Mouse (Mus musculus) heart, adult 11 months (tissue): ENCODE results near the gene Krtap27-1.

ENCODE experiments used
- DNase-seq: peaks from one replicate; pipeline ENCODE4 v3.0.0; 2022

Gene Krtap27-1

DNA sequence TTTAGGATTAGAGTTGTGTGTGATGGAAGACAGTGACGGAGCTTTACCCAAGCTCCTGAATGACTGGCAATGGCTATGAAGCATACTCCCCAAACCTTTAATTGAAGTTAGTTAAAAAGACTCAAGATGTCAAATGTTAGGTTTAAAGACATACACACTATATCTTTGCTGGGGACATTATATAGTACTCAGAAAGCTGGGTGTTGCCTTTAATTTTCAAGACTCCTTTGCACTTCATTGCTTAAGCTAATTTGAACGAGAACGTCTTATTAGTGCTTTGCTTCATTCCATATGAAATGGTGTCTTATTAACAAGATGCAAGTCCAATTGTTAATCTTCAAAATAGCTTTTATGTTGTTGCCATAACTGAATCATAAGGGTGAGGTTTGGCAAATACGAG lies at the start of gene Krtap27-1:
TSS of gene Krtap27-1 (minus strand) at position 101 of the 400 bp plus-strand sequence.
- DNase-seq = no peak

DNA sequence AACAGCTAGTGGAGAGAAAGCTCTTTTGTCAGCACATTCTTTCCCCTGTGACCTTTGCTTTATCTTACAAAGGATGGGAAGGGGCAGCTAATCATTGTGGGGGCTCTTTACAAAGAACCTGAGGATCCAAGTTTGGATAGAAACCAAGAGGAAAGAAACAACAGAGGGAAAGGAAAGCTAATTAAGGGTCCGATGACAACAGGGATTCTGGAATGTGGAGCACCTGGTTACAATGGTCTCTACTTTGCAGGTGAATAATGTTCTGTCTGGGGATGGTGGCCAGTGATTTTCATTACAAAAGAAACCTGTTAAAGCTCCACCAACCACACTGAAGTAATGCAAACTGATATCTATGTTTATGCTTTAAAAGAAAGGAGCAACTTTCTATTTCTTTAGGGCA lies 48.6 kb upstream of the Krtap27-1 start:
- no peak for DNase-seq

DNA sequence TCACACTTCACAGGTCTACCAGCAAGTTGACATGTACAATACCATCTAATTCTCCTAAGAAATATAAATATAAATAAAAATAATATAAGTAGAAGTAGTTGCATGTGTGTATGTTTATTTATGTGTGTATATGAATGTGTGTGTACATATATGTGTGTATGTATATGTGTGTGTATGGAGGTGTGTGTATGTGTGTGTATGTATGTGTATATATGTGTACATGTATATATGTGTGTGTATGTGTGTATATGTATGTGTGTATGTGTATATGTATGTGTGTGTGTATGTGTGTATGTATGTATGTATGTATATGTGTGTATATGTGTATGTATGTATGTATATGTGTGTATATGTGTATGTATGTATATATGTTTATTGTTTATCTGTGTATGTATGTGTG lies 45.1 kb upstream of the Krtap27-1 start:
- no peak for DNase-seq

DNA sequence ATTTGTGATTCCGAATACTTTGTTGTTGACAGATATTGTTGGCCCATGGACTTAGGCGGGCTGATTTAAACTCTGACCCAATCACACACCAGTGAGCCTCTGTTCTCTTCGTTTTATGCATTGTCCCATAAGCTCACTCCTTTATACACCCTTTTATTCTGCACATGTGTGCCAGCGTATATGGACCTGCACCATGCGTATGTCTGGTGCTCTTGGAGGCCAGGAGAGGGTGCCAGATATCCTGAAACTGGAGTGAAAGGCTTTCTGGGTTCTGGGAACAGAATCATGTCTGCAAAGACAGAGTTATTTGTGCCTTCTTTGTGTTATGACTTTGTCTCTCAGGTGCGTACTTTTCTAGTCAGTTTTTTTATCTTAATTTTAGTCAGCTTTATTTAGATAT lies 39.8 kb upstream of the Krtap27-1 start:
- no peak for DNase-seq

DNA sequence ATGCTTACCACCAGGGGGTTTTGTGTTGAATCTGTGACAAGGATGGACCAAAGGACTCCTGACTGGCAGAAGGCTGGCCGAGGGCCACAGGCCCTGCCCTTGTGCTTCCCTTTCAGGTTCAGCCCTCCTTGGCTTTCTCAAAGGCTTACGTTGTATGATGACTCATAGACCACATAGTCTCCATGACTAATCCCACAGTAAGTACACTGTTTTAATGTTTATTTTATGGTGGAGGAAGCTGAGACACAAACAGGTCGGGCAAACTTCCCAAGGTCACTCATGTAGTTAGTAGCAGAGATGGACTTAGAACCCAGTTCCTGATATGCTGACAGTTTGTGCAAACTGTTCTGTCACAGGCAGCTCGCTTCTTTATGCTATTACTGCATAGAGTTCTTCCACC lies 39.3 kb upstream of the Krtap27-1 start:
- no peak for DNase-seq

DNA sequence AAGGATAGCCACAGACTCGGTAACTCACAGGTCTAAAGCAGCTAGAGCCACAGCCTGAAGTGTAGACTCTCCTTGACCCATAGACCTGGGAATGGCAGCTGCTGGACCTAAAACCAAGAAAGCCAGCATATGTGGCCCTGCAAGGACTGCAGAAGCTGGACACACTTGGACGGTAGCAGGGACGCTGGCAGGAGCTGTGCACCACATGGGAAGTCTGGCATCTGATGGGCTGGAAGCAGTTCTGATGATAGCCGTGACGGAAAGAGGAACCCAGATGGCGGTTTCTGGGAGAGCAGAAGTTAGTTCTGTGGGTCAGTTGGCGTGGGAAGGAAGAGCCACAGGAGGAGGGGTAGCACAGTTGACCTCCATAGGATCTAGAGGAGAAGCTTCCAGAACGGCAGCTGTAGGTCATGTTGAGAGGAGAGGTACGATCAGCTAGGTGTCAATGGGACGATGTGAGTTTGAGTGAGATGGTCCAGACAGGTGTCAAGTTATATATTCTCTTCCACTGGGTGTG lies 36.1 kb upstream of the Krtap27-1 start, which contains the start of gene 2310061N02Rik:
TSS of gene 2310061N02Rik (minus strand) at position 467 of the 517 bp plus-strand sequence.
- DNase-seq = no peak

DNA sequence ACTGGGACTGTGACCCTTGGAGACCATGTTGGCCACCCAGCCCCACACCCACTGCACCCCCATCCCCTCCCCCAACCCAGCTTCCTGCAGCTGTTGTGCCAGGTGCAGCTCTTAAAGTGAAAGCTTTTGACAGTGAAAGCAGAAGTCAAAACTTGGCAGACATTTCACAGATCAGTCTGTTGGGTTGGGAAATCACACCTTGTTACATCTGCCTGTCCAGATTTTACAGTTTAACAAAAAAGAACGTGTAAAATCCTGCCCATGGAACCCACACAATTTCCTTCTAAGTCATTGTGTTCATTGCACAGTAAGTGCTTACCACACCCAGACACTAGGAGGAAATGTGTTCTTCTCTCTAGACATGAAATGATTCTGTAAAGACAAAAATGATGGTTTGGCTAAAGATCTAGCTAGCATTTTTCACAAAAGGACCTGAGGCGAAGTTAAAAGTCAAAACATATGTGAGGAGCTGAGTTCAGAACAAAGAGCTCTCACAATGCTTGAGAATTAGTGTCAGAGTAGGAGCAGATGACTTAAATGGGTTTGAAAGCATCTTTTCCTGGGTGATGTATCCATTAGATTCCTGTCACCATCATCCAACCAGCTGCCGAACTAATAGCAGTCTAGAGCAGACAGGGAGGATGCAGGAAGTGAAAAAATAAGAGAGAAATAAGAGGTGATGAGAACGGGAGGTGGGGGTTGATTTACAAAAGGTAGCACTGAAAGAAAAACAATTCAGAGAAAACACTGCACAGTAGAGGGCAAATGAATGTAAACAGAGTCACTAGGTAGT lies 29.8 kb upstream of the Krtap27-1 start:
- DNase-seq = no peak

DNA sequence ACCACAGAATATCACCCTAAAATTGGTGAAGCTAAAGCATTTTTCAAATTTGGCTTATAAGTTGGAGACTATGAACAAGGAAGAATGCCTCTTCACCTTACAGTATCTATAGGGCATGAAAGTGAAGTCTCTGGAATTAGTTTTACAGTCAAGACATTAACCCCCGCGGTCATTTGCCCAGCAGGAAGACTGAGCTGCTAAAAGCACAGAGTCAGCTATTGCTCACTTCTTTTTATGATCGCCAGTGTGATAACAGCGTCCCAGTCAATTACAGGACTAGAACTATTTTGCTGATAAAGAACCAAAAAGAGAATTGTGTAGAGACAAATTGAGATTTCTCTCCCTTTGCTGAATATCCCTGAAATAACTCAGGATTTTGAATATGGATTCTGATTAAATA lies 24.8 kb upstream of the Krtap27-1 start:
- DNase-seq = no peak

DNA sequence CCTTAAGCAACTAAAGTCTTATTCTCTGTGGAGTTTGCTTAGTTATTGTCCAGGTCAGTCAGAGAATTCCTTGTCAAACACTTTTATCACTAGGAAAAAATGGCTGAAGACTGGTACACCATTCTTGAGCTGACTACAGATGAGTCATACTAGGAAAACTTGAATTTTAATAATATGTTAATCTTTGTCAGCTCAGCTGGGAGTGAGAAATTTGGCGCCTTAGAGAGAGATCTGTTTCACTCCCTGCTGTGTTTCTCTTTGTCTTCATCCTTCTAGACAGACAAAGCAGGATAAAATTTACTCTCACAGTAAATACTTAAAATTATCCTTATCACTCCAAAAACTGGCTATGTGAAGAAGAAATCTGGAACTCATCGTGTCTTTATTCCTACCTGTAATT lies 9.8 kb upstream of the Krtap27-1 start:
- DNase-seq = no peak

DNA sequence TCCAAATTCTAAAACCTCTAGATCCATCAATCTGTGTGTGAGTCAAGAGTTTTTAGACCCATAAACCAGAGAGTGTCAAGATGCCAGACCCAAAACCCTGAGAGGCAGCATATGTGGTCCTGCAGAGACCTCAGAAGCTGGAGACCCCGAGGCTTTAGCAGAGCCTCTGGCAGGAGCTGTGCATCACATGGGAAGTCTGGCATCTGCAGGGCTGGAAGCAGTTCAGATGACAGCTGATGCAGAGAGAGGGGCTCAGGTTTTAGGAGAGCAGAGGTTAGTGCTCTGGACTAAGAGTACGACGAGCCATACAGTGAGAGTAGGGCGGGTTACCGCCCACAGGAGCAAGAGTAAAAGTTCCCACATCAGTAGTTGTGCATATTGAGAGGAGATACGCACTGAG lies 7.6 kb upstream of the Krtap27-1 start:
- DNase-seq = no peak

DNA sequence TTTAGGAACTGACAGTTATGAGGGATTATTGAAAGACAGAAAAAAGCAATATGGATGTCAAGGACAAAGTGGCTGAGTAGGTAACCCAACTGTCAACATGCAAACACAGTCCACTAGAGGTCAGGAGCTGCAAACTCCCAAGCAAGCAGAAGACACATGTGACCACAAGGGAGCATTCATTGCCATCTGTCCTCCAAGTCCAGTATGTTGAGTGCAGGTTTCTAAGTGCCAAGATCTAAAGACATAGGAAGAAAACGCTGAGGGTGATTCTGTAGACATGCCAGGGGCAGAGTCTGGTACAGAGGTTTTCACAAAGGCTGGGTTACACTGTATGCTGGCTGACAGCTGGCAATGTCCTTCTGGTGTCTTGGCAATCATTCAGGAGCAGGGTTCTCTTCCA lies 14.0 kb downstream of the Krtap27-1 start:
- DNase-seq = no peak

DNA sequence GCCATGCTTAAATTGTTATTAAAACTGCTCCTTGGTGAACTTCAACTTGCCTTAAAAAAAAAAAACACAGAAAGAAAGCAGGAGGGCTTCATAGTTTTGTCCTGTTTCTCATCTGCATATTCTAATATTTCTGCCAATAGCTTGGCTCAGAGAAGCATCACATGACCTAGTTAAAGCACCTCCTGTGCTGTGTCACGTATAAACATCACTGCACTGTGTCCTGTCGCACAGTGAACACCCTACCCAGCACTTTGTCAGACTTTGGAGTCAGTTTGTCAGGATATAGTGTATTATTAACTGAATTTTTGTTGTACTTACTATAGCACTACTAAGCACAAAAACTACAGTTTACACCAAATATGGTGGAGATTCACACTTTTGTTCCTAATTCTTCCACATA lies 19.5 kb downstream of the Krtap27-1 start:
- DNase-seq = no peak

DNA sequence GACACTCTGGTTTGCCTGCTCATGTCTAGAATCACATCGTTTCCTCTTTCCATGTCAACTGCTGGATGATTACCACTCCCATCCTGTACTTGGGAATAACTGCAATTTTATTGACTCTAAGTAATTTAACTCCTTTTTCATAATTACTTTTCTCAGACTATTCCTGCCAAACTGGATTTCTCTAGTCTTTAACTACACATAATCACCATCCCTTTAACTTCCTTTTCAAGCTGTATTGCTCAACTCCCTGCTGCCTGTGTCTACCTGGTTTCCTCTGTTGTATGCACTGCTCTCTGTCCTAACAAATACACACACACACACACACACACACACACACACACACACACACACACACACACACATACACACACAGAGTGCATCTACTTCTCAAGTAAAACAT lies 20.4 kb downstream of the Krtap27-1 start:
- DNase-seq = no peak

DNA sequence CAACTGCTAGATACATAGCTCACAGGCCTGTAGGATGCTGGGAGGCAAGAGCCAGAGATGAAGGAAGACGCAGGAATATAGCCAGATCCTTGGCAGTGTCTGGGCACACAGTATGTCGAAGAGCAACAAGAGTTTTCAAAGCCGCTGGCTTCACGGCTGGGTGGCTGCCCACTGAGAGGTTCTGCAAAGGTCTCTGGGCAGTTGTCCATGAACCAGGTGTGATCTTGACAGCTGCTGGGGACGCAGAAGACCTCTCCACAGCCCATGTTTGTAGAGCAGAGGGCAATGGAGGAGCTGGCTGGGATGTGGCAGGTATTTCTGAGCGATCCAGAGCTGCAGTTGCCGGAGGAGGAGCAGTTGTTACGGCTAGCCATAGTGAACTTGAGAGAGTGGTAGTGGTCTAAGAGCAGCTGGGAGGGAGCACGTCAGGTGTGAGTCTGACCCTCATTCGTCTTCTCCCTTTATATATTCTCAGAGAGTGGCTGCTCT lies 24.1 kb downstream of the Krtap27-1 start, which contains the start of gene Krtap26-1:
TSS of gene Krtap26-1 (minus strand) at position 439 of the 489 bp plus-strand sequence.
- DNase-seq = no peak

DNA sequence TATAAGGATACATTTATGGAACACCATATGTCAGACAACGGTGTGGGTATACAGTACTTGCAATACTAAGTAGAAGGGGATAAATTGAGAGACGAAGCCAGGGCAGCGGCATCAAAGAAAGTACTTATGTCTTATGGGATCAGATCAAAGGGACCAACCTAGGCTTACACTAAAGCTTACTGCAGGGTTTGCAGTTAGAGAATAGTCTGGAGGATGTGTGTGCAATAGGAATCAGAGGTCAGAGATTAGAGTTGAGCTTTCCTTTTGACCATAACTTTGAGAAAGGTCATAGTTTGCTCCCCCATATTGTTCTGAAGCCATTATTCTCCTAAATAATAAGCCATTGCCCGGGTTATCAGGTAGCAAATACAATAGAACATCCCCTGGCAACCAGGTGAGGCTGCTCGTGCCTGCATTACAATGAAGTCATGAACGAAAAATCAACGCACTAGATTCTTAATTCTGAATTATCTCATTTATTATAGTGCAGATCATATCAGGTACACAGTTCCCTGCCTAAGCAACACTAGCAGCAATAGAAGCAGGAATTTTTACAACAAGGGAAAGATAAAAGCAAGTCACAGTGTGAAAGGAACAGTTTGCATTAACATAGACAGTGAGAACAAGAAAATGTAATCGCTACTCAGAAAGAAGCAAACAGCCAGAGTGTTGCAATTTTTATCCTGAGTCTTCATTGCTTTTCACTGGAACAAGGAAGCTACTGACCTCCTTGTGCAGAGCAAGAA lies 24.9 kb downstream of the Krtap27-1 start:
- DNase-seq = no peak

DNA sequence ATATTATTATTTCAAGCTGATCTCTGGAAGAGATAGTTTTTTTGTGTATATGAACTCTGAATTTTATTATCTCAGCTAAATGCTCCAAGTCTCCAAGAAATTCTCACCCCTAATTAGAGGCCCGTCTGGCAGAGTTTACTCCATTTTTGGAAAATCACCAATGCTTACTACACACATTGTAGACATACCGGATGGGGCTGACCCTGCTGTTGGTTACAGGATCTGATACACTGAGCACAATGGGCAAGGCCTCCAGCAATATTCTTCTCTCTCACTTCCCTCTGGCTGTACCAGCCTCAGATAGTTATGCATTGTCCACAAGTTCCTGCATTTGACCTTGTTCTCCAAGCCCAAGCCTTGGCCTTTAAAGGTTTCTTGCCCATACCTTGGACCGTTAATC lies 31.4 kb downstream of the Krtap27-1 start:
- DNase-seq = no peak

DNA sequence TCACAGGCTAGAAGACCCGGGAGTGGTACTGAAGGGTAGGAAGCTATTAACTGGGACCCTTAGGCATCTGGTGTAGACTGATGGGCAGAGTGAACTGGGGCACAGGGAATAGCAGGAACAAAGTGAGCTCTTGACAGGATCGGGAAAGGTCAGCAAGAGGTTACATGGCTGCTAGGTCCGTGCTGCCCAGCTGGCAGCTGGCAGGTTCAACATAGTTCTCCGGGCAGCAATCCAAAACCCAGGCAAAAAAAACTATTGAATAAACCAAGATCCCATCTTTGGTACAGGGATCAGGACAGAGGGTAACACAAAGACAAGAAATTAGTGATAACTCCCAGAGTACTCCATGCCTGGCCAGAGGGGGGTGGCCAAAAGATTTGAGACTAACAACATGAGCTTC lies 36.3 kb downstream of the Krtap27-1 start:
- DNase-seq = peak; percentile 84

DNA sequence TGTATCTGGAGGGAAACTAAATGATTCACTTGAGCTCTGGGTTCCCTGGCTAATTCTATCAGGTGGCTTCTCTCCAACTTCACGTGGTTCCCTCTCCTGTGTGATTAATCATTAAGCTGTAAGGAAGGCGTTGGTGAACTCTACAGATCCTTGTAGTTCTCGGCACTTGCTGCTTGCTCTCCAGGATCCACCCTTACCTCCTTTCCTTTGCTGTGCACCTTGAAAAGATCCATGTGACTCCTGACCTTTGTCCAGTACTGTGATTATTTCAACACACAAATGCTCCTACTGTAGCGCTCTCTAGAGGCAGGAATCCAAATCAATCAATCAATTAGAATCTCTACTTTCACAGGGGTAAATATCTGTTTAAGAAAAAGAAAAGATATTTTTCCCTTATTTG lies 40.0 kb downstream of the Krtap27-1 start:
- DNase-seq = no peak

DNA sequence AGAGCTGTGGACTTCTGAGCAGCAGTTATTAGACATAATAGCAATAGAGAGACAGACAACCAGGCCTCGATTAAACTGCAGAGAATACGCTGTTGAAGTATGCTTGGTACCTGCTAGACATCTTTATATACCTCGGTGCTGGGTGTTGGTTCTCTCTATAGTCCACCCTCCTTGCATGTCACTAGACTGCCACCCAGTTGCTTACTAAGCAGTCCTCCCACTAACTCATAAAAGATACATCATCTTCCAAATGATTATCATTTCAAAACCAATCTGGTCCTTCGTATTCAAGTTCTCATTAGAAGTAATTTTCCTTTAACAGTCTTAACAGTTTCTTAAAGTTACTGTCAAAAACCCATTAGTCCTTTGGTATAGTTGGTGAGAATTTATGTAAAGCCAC lies 43.9 kb downstream of the Krtap27-1 start, which contains the start of gene 2310079G19Rik:
TSS of gene 2310079G19Rik (minus strand) at position 101 of the 400 bp plus-strand sequence.
- no peak for DNase-seq
